Mouse (Mus musculus) thymus, adult 2 months (tissue): ENCODE measurements around the gene Phf21a.

ENCODE experiments used
- CTCF ChIP-seq: fragments of 200-500 bp; IDR thresholded peaks from 2 replicates; pipeline ENCODE4 v1.5.1; 2012; ENCODE audit warnings: mild to moderate bottlenecking, control low read depth, low read length, moderate library complexity, borderline replicate concordance; ENCODE audit not compliant: control insufficient read depth, poor library complexity, insufficient read depth; ENCODE audit errors: extremely low read depth
- POLR2A ChIP-seq: fragments of 200-500 bp; IDR thresholded peaks from 2 replicates; pipeline ENCODE4 v1.6.1; 2012; ENCODE audit warnings: mild to moderate bottlenecking, low read length, control low read depth, moderate library complexity; ENCODE audit not compliant: control insufficient read depth, poor library complexity, insufficient read depth; ENCODE audit errors: extremely low read depth

DNA sequence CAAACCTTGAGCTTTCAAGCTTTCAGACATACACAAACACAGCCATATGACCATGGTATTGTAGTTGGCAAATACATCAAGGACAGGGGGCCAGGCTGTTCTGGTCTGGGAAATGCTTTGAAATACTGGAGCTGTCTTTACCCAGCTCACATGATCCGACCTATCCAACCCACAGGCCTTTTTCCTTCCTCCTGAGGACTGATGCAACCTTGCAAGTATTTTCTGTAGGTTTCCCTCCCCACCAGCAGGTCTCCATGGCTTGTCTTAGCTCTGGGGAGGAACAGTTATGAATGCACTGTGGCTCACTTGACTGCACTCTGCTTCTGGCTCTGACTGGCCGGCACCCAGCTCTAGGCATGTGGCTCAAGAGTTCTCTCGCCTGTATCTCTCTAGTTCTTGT, 223.7 kb downstream of the Phf21a start:
- TF ChIP-seq CTCF, result no peak
- TF ChIP-seq POLR2A, result no peak
